Mouse (Mus musculus) ES-Bruce4 (cell line): ENCODE measurements around the gene Car8. TPM values are rescaled to one million over a fixed set of nuclear protein-coding genes. Genes with fewer than 3 reads are reported as not detected.

Experiments
- H3K27ac ChIP-seq: 2 replicates; pipeline ENCODE4 v1.5.1; 2012; ENCODE audit warnings: low read length, inconsistent platforms; ENCODE audit not compliant: insufficient read depth
- H3K27me3 ChIP-seq: 2 replicates; pipeline ENCODE4 v1.6.1; 2012; ENCODE audit warnings: mild to moderate bottlenecking, low read length, inconsistent platforms; ENCODE audit not compliant: control insufficient read depth, poor library complexity, insufficient read depth, severe bottlenecking
- H3K36me3 ChIP-seq: 2 replicates; pipeline ENCODE4 v1.6.1; 2012; ENCODE audit warnings: inconsistent platforms, mild to moderate bottlenecking, low read length, moderate library complexity; ENCODE audit not compliant: control insufficient read depth, poor library complexity, insufficient read depth, severe bottlenecking
- H3K4me1 ChIP-seq: one replicate; pipeline ENCODE4 v1.8.1; 2011; ENCODE audit warnings: low read length; ENCODE audit not compliant: control insufficient read depth, insufficient read depth
- H3K4me3 ChIP-seq: 2 replicates; pipeline ENCODE4 v1.5.1; 2011; ENCODE audit warnings: low read depth, mild to moderate bottlenecking, low read length
- H3K9ac ChIP-seq: 2 replicates; pipeline ENCODE4 v1.6.1; 2012; ENCODE audit warnings: low read depth, mild to moderate bottlenecking, inconsistent platforms; ENCODE audit not compliant: poor library complexity, severe bottlenecking
- H3K9me3 ChIP-seq: replicated peaks from 2 replicates; pipeline ENCODE4 v1.6.1; 2012; ENCODE audit warnings: mild to moderate bottlenecking, low read length, inconsistent platforms; ENCODE audit not compliant: control insufficient read depth, poor library complexity, insufficient read depth, severe bottlenecking
- CTCF ChIP-seq: IDR thresholded peaks from one replicate; pipeline ENCODE4 v1.8.1; 2011; ENCODE audit warnings: low read depth, low read length
- EP300 ChIP-seq: IDR thresholded peaks from 2 replicates; pipeline ENCODE4 v1.6.1; 2011; ENCODE audit warnings: low read depth, low read length; ENCODE audit not compliant: insufficient read depth
- POLR2A ChIP-seq: IDR thresholded peaks from one replicate; pipeline ENCODE4 v1.8.1; 2011; ENCODE audit warnings: low read length; ENCODE audit not compliant: insufficient read depth
- polyA plus RNA-seq: library from polyadenylated mRNA; stranded (reverse); fragments of >200 nt; gene quantifications from 2 replicates; pipeline ENCODE4 v1.2.4, GENCODE M21; 2011; ENCODE audit warnings: low read depth; ENCODE audit not compliant: missing spikeins, insufficient read depth, insufficient read length

Car8 gene
- polyA plus RNA-seq, 1 experiment, result 2.3 TPM

GRCm38 (mm10) chr4:8207924-8208323, 30.9 kb downstream of the Car8 start:
- no peak overlapping the region for H3K4me3 ChIP-seq
- no peak overlapping the region for H3K9ac ChIP-seq
- TF ChIP-seq POLR2A, result no peak
- TF ChIP-seq CTCF, result no peak
- no peak for TF ChIP-seq EP300
- no peaks in the 10 kb centered on the region for H3K4me1 ChIP-seq
- H3K9me3 ChIP-seq, result no peaks in the 10 kb centered on the region
- no peaks in the 10 kb centered on the region for H3K36me3 ChIP-seq
- no peak overlapping the region for H3K27ac ChIP-seq
- no peaks in the 10 kb centered on the region; the same call in 1 of the 2 replicates for H3K27me3 ChIP-seq

- no peaks in the 10 kb centered on the region for H3K36me3 ChIP-seq
- no peaks in the 10 kb centered on the region; the same call in 1 of the 2 replicates for H3K27me3 ChIP-seq
- H3K9ac ChIP-seq, result no peak overlapping the region
- no peak overlapping the region for H3K4me3 ChIP-seq
- TF ChIP-seq POLR2A (no peak), CTCF (no peak), EP300 (no peak)
- no peak overlapping the region for H3K27ac ChIP-seq
- no peaks in the 10 kb centered on the region for H3K9me3 ChIP-seq
- H3K4me1 ChIP-seq, result no peaks in the 10 kb centered on the region
These were observed 31.8 kb downstream of the Car8 start for GRCm38 (mm10) chr4:8206918-8207573.

GRCm38 (mm10) chr4:8205089-8205649, 33.7 kb downstream of the Car8 start:
- no peak overlapping the region for H3K4me3 ChIP-seq
- no peak overlapping the region for H3K9ac ChIP-seq
- no peak overlapping the region for H3K27ac ChIP-seq
- no peaks in the 10 kb centered on the region for H3K9me3 ChIP-seq
- no peaks in the 10 kb centered on the region for H3K36me3 ChIP-seq
- H3K4me1 ChIP-seq, result no peaks in the 10 kb centered on the region
- TF ChIP-seq CTCF, result no peak
- TF ChIP-seq EP300, result no peak
- TF ChIP-seq POLR2A, result no peak
- no peaks in the 10 kb centered on the region; the same call in 1 of the 2 replicates for H3K27me3 ChIP-seq

GRCm38 (mm10) chr4:8203367-8203766, 35.5 kb downstream of the Car8 start:
- no peaks in the 10 kb centered on the region for H3K36me3 ChIP-seq
- no peaks in the 10 kb centered on the region for H3K4me1 ChIP-seq
- TF ChIP-seq POLR2A (no peak), CTCF (no peak), EP300 (no peak)

GRCm38 (mm10) chr4:8201631-8202030, 37.2 kb downstream of the Car8 start:
- H3K4me3 ChIP-seq, result no peak overlapping the region
- H3K27ac ChIP-seq, result no peak overlapping the region
- no peaks in the 10 kb centered on the region for H3K4me1 ChIP-seq
- no peaks in the 10 kb centered on the region for H3K36me3 ChIP-seq
- H3K27me3 ChIP-seq, result no peaks in the 10 kb centered on the region
- TF ChIP-seq EP300, result no peak
- TF ChIP-seq POLR2A, result no peak
- TF ChIP-seq CTCF, result no peak
- no peaks in the 10 kb centered on the region for H3K9me3 ChIP-seq
- H3K9ac ChIP-seq, result no peak overlapping the region

More at GRCm38 (mm10) chr4:8203367-8203766, 35.5 kb downstream of the Car8 start:
- Histone ChIP-seq H3K27me3 (no peaks in the 10 kb centered on the region; the same call in 1 of the 2 replicates), H3K27ac (no peak overlapping the region), H3K4me3 (no peak overlapping the region), H3K9ac (no peak overlapping the region), H3K9me3 (no peaks in the 10 kb centered on the region)

GRCm38 (mm10) chr4:8200081-8200480, 38.8 kb downstream of the Car8 start:
- H3K36me3 ChIP-seq, result no peaks in the 10 kb centered on the region
- TF ChIP-seq POLR2A, result no peak
- H3K4me1 ChIP-seq, result no peaks in the 10 kb centered on the region
- no peaks in the 10 kb centered on the region for H3K9me3 ChIP-seq
- H3K9ac ChIP-seq, result no peak overlapping the region
- no peak overlapping the region for H3K4me3 ChIP-seq
- H3K27me3 ChIP-seq, result no peaks in the 10 kb centered on the region
- H3K27ac ChIP-seq, result no peak overlapping the region
